Mouse (Mus musculus): Measurements from ENCODE around the gene Fes. TPM values are rescaled to one million over a fixed set of nuclear protein-coding genes. Genes with fewer than 3 reads are reported as not detected.
"Not testable (repeated sequence)": the region's sequence is repeated elsewhere in the genome, so short reads cannot be mapped to it uniquely, and the experiment has no call there.

Gene Fes
- total RNA-seq, 2 experiments from 2014 or later: 5.0 to 5.7 TPM

DNA sequence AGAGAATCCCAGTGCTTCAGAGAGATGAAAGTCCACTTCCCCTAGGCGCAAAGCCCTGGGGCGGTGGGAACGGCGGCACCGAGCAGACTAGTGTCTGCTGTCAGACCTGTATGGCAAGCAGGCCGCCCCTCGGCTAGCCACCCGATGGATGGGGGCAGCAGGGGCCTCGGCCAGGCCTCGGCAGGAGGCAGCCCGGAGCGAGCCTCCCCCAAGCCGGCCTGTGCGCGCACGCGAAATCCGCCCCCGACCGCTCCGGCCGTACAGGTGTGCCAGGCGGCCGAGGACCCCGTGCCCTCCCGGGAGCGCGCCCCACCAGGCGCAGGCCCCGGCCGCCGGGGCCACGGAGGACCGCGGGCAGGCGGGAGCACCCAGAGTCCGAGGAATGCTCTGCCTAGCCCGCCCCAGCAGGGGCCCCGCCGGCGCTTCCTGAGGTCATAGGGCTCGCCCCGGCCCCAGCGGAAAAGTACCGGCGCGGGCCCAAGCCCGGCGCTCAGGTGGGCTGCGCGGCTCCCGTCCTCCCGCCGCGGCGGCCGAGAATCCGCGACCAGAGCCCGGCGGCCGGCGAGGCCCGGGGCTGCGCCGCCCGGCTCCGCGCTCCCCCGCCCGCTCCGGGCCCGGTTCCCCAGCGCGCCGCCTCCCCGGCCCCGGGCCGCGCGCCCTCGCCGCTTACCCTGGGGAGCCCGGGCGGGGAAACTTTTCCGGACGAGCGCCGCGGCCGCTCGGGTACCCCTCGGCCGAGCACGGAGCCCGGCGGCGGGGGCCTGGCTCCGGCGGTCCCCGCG is 14.3 kb upstream of the Fes start:
- Histone ChIP-seq H3K4me3 (peak overlapping the region; percentile 63), H3K27ac (peak overlapping the region; percentile 94)
- DNase-seq (ENCODE audit: low spot score in 2 of 2): no peak
- no peak for TF ChIP-seq CTCF (conservative IDR thresholded peaks at IDR 0.05)

DNA sequence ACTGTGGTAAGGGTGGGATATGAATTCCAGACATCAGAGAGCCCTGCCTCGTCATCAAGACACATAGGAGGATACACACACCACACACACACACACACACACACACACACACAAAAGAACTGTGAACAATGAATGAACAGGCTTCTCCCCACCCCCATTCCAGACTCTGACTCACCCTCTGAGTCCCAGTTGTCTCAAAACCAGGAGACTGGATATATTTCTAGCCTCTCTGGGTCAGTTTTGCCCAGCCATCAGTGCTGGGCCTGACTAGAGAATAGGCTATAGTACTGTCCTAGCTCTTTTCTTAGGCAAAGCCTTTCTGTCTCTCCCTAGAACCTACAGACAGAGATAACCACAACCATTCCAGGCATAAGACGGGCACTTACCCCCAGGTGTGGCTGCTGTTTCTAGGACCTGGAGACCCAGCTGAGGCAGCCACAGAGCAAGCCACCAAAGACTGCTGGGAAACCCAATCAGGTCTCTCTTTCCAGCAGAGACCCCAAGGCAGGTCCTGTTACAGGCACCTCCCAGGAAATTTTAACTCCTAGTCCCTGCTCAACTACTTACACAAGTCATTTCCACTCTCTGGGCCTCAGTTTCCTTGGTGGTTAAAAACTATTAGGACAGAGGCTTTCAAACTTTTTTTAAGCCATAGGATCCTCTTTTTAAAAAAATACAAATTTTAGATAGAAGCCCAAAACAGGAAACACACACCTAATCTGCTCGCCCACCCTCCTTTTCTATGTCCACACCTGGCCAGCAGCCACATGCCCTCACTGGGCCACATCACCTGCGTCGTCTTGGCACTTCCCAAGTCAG is 13.5 kb upstream of the Fes start:
- DNase-seq (ENCODE audit: low spot score in 2 of 2): no peak
- Histone ChIP-seq H3K27ac (peak overlapping the region; percentile 94), H3K4me3 (peak overlapping the region; percentile 63)
- no peak for TF ChIP-seq CTCF (conservative IDR thresholded peaks at IDR 0.05)

DNA sequence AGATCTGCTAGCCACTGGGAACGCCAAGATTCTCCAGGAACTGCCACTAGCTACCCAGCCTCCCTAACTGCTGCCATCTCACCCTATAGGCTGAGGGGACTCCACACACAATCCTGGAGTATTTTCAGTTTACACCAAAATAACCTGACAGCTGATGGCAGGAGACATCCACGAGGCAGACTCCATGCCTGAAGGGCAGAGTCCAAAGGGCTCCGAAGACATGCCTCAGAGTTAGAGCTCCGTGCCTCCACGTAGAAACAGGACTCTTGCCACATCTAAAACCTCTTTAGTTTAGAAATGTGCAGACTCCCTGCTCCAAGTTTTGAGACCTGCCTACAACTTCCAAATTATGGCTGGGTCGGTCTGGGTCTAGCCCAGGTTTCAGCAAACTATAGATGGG is 12.8 kb upstream of the Fes start:
- TF ChIP-seq CTCF (conservative IDR thresholded peaks at IDR 0.05): no peak
- H3K27ac ChIP-seq: peak overlapping the region; percentile 67; the same call in 1 of the 2 replicates
- DNase-seq (ENCODE audit: low spot score in 2 of 2): no peak
- peak overlapping the region; percentile 11; the same call in 1 of the 2 replicates for H3K4me3 ChIP-seq

DNA sequence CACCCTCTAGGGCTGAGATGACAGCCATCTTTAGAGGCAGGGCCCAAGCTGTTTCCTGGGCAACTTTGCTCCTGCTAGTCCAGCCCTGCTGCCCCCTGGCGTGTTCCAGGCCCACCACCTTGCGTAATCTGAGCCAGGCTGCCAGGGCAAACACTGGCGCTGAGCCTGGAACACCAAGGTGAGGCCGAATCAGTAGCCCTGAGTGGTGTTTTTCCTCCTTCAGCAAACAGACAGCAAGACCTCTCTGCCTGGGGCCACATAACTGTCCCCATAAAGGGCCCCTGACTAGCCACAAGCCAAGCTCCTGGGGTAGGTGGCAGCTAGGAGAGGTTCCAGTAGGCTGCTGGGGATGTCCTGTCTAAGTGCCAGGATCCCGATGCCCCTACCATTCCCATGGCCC is 12.4 kb upstream of the Fes start:
- Histone ChIP-seq H3K4me3 (peak overlapping the region; percentile 11; the same call in 1 of the 2 replicates), H3K27ac (peak overlapping the region; percentile 67; the same call in 1 of the 2 replicates)
- peak; percentile 11; the same call in 1 of the 2 replicates for TF ChIP-seq CTCF (conservative IDR thresholded peaks at IDR 0.05)
- DNase-seq (ENCODE audit: low spot score in 2 of 2): no peak

DNA sequence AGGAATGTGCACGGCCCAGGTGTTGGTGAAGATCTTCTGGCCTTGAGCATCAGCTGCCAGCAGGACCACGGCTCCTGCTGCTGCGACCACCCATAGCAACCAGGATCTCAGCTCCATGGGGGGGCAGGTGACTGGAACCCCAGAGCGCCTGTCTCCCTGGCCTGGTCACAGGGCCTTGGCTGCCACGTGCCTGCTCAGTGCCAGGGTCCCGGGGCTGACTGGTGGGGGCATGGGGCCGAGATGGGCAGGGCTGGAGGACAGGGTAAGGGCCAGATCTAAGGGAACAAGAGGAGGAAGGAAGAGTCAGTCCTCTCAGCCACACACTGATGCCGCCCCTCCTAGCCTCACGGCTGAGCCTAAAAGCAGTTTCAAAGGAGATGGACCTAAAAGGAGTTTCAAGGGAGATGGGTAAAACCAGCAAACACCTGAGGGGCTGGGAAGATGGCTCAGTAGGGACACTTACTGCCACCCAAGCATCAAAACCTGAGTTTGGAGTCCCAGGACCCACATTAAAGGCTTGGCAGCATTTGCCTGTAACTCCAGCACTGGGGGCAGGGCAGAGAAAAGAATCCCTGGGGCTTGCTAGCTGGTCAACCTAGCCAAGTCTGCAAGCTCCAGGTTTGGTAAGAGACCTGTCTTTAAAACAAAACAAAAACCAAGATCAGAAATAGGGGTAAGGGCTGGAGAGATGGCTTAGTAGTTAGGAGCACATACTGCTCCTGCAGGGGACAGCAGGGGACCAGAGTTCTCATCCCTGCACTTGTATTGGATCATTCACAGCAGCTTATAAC is 11.1 kb upstream of the Fes start:
- no peak overlapping the region; the same call in 1 of the 2 replicates for H3K4me3 ChIP-seq
- peak overlapping the region; percentile 74 for H3K27ac ChIP-seq
- DNase-seq (ENCODE audit: low spot score in 2 of 2): no peak
- TF ChIP-seq CTCF (conservative IDR thresholded peaks at IDR 0.05): peak; percentile 43

DNA sequence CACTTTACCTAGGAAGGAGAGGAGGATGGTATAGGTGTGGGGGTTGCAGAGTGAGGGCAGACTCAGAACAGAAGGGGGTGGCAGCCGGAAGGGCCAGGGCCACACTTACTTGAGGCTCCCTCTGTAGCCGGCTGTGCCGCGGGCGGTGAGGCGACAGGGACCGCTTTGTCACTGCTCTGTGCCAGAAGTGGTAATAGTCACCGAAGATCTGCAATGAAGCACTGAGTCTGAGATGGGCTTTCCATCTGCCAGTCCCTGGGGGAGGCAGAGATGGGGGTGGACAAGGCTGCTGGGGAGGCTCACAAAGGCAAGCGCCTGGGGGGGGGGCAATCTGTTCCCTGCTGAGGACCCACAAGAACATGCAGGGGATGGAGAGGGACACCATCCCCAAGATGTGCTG is 10.2 kb upstream of the Fes start:
- Histone ChIP-seq H3K27ac (peak overlapping the region; percentile 74; the same call in 1 of the 2 replicates), H3K4me3 (no peak overlapping the region)
- TF ChIP-seq CTCF (conservative IDR thresholded peaks at IDR 0.05): no peak
- peak; percentile 56 to 58 for DNase-seq (ENCODE audit: low spot score in 2 of 2)

DNA sequence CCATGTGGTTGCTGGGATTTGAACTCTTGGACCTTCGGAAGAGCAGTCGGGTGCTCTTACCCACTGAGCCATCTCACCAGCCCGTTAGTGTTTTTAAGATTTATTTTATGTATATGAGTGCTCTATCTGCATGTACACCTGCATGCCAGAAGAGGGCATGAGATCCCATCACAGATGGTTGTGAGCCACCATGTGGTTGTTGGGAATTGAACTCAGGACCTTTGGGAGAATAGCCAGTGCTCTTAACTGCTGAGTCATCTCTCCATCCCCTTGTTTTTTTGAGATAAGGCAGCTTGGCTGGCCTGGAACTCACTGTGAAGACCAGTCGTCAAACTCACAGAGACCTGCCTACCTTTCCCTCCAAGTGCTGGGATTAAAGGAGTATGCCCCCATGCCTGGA is 8.7 kb upstream of the Fes start:
- DNase-seq (ENCODE audit: low spot score in 2 of 2); H3K27ac ChIP-seq; H3K4me3 ChIP-seq: not testable (repeated sequence)
- TF ChIP-seq CTCF (conservative IDR thresholded peaks at IDR 0.05): peak; percentile 63

DNA sequence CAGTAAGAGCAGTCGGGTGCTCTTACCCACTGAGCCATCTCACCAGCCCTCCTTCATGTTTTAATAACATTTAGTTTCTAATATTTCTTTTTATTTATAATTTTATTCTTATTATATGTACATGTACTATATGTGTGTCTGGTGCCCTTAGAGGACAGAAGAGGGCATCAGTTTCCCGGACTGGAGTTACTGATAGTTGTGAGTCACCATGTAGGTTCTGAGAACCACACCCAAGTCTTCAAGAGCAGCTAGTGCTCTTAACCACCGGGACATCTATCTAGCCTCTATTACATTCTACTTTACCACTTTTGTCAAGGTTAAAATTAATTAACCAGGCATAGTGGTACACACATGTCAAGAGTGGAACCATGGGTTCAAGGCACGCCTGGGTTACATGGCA is 6.9 kb upstream of the Fes start:
- TF ChIP-seq CTCF (conservative IDR thresholded peaks at IDR 0.05): no peak
- Histone ChIP-seq H3K27ac (no peak overlapping the region), H3K4me3 (no peak overlapping the region)
- DNase-seq (ENCODE audit: low spot score in 2 of 2): no peak

DNA sequence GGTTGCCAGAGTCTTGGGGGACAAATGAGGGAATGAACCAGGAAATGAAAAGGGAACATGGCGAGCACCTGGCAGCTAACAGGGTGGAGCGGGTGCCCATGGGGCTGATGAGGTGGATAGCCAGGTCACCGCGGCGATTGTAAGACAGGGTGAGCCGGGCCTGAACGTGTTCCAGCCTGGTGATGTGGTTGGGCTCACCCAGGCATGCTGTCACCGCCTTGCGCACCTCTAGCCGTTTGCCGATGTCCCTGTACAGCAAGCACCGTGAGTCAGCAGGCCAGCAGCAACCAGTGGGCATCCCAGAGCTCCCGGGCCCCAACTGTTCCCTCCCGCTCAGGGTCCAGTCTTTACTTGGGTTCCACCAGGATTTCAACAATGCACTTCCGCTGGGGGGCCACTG is 4.4 kb upstream of the Fes start:
- no peak for DNase-seq (ENCODE audit: low spot score in 2 of 2)
- no peak overlapping the region for H3K27ac ChIP-seq
- H3K4me3 ChIP-seq: no peak overlapping the region
- no peak for TF ChIP-seq CTCF (conservative IDR thresholded peaks at IDR 0.05)

DNA sequence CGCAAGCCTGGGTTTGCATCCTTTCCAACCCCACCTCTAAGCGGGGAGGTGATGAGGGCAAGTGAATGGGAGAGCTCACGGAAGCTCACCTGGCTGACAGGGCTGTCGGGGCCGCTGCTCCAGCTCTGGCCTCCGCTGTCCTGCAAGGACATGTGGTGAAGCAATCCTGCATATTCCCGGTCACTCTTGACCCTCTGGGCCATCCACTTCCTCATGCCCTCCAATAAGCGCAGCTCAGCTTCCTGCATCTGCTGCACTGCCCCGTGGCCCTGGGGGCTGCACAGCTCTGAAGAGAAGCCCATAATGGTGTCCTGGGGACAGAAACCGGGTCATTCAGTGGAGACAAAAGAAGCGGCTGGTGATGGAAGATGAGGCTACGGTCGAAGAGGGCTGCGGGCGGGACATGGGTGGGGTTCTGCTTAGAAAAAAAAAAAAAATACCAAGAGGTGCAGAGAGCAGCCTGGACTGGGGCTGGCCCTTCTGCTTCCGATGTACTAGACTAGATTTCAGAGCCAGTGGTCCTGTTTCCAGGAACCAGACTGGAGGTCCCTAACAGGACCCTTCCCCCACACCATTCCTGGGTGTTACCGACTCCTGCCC is 613 bp downstream of the Fes start:
- Histone ChIP-seq H3K4me3 (peak overlapping the region; percentile 38), H3K27ac (peak overlapping the region; percentile 81)
- DNase-seq (ENCODE audit: low spot score in 2 of 2): no peak
- no peak for TF ChIP-seq CTCF (conservative IDR thresholded peaks at IDR 0.05)

DNA sequence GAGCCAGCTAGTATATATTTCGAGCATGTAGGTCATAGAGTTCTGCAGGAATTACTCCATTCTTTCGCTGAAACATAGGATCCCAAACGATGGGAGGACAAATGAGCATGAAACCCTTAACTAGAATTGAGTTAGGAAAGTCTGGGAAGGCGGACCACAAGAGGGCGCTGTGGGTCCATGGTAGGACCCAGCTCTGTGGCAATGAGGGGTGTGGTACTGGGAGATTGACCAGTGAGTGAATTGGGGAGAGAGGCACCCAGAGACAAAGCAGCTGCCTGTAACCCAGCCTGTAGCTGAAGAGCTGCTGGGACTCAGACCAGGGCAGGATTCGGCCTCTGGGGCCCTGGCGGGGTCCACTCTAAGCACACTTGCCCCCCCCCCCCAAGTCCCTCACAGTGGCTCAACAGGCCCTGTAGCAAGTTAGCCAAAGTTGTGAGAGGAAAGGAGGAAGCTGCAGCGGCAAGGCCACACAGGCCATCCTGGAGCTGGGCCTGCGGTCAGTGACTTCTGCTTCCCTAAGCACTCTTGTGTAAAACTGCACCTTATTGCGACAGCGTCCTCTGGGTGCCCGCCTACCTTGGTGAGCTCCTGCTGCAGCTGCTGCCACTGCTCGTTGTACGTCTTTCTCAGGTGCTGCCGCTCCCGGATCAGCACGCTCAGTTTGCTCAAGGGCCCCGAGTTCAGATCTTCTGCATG is 1.4 kb downstream of the Fes start:
- H3K4me3 ChIP-seq: no peak overlapping the region; the same call in 1 of the 2 replicates
- peak; percentile 81 to 91 for DNase-seq (ENCODE audit: low spot score in 2 of 2)
- peak overlapping the region; percentile 81; the same call in 1 of the 2 replicates for H3K27ac ChIP-seq
- TF ChIP-seq CTCF (conservative IDR thresholded peaks at IDR 0.05): peak; percentile 97

DNA sequence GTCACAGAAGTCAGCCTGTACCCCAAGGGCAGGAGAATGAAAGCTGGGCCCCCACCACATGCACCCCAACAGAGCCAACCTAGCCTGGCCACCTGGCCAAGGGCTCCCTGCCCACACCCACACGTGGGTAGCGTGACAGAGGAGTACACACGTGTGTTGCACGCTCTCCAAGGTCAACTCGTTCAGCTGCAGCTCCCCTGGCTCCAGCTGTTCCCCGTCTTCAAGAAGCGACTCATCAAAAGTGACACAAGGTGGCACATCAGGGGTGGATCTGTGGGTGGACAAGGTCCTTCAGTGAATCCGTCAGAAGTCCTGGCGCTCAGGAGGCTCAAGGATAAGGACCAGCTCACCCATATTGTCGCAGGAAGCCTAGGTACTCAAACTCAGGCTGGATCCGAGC is 4.8 kb downstream of the Fes start:
- DNase-seq (ENCODE audit: low spot score in 2 of 2): no peak
- Histone ChIP-seq H3K4me3 (no peak overlapping the region), H3K27ac (no peak overlapping the region)
- TF ChIP-seq CTCF (conservative IDR thresholded peaks at IDR 0.05): no peak
